Mouse (Mus musculus) liver, postnatal 0 days (tissue): Measurements from ENCODE around the gene Prl7d1.

Experiments used
- CTCF ChIP-seq: sonication (generic); IDR thresholded peaks from 2 replicates; pipeline ENCODE4 v1.5.1; 2016; ENCODE audit warnings: antibody characterized with exemption, low read depth
- EP300 ChIP-seq: IDR thresholded peaks from 2 replicates; pipeline ENCODE4 v1.6.1; 2016; ENCODE audit warnings: antibody characterized with exemption, low read depth, mild to moderate bottlenecking

- TF ChIP-seq CTCF (no peak), EP300 (no peak)
Observed at GRCm38 (mm10) chr13:27716636-27717035, at the start of gene Prl7d1.
